Mouse (Mus musculus): ENCODE data around the gene Dsn1.

DNA sequence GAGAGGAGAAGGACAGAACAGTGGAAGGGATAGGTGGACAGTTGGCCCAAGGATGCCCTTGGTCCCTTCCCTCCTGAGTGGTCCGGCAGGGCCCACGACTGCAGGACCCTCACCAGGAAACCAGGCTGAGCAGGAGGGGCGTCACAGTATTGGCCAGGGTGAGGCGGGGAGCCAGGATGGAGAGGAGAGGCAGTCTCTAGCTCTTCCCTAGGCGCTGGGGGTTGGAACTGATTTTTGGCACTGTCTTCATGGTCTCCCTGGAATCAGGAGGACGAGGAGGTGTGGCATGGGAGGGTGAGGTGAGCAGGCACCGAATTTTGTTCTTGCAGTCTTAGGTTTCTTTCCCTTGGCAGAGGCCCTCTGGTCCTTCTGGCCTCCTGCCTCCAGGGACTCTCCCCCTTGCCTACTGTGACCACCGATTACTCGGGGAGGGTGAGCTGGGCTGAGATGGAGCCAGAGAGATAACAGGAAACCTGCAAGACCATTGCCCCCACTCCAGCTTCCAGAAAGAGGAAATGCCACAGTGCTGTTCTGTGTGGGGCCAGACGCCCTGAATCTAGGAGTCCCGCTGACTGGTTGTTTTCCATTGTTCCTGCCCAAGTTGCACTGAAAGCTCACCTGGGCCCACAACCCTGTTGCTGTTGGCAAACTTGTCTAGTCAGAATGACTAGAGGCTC lies 3.8 kb upstream of the Dsn1 start:
- TF ChIP-seq CTCF (IDR thresholded peaks at IDR 0.05; ENCODE audit: borderline replicate concordance, extremely low read depth, insufficient read depth, insufficient read length) (no peak), POLR2A (IDR thresholded peaks at IDR 0.05; ENCODE audit: borderline replicate concordance, extremely low read depth, insufficient read depth, insufficient read length, poor library complexity, severe bottlenecking) (no peak)

Measured in brain, embryonic 14.5 days (tissue).